Mouse (Mus musculus) thymus, postnatal 14 days (tissue): ENCODE measurements around the gene Mfn1.

ENCODE experiments used
- DNase-seq: peaks from one replicate; pipeline ENCODE4 v3.0.0; 2021

The Mfn1 gene

DNA sequence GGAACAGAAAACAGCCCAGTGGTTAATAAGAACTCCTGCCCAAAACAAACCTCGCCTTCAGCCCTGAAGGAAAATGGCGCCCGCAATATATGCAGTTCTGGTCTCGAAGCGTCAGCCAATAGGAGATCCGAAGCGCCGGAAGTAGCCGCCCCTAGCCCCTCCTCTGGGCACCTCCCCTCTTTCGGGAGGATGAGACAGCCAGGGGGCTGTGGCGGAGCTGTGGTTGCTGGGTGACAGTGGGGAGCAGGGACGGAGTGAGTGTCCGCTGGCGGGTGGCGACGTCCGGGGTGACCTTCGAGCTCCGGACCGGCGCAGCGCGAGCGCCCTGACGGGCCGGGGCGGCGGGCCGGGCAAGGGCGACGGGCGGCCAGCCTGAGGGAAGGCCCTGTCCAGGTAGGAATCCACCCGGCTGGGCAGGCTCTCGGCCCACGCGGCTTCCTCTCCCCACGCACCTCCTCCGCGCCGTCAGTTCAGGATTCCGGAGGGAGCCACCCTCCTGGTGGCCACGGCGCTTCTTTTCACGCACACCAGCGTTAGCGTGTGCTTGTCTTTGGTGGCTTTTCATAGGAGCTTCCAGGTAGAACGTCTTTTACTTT is at the start of gene Mfn1:
Gene Mfn1, plus strand, starts transcription at position 163 of the 596 bp plus-strand sequence.
- DNase-seq = peak; percentile 95

DNA sequence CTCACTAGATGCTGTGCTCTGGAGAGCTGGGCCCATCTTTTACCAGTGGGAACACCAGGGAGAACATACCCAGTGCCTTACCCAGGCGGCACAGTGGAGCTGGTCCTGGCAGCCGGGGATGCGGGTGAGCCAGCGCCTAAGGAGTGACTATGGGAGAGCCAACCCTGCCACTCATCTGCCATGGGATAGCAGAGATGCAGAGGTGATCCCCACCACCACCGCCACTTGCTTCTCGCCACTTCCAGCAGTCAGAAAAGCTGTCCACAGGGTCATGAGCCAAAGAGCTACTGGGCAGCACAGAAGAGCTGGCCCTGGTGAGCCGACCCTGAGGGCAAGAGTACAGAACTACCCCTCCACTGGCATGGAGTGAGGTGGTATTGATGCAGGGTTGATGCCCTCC is 49.3 kb upstream of the Mfn1 start:
- DNase-seq = no peak

GRCm38 (mm10) chr3:32483035-32483434 is 46.2 kb upstream of the Mfn1 start:
- no peak for DNase-seq

- DNase-seq = no peak
These were observed 42.7 kb upstream of the Mfn1 start for GRCm38 (mm10) chr3:32486543-32486942.

DNA sequence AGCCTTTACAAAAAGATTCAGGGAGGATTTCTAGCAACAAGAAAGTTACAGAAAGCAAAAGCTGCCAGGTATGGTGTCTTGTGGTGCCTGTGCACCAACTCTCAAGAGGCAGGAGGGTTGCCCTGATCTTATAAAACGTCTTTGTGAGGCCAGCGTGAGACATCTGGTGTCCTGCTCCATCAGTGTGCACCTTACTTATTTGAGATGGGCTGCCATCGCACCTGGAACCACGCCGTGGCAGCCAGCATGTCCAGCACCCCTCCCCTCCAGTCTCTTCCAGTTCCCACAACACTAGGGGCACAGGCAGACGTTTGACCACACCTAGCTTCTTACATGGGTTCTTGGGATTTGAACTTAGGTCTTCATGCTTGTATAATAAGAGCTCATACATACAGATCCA is 41.1 kb upstream of the Mfn1 start:
- DNase-seq = no peak

DNA sequence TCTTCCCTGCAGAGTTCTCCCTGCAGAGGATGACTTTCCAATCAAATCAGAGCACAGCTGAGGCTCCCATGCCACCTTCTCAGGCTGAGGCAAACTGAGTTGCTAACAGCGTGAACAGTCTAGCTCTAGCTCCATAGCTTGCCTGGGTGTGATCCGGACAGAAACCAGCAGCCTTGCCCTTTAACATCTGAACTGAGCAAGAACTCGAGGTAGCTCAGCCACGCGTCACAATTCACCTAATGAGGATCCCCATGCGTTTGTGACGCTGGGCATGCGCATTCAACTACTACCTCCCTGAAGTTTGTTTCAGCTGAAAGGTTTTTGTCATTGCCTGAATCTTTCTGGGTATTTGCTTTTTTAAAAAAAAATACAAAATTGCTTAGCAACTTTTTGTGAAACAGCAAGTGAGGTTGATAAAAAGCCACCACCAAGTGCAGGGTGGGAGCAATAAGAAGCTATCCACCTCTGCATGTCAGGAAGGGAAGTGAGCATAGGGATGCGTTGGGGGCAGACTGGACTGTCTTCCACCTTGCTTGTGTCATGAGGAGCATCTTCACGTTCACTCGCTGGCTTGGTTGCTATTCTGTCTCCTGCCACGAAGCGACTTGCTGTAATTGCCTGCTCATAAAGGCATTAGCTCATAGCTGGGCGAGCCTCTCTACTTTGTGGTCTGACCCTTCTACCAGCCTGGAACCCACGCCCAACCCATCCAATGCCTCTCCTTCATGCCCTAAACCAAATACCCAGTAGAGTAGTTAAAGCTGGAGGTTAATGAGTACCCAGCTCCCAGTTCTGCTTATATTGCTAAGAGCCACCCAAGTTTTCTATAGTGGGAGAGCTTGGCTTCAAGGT is 39.0 kb upstream of the Mfn1 start:
- no peak for DNase-seq

DNA sequence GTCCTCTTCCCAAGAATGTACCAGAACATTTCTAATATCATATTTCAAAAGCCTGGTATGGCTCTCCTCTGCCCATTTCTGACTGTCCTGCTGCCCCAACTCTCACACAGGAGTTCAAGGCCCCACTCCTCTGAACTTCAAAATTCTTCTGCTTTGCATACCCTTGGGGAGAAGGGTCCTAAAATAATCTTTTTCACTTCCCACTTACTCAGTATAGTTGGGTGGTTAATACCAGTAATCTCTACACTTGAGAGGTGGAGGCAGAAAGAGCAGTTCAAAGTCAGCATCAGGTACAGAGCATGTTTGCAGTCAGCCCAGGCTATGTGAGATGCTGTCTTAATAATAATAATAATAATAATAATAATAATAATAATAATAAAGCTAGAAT is 38.3 kb upstream of the Mfn1 start:
- DNase-seq = no peak

DNA sequence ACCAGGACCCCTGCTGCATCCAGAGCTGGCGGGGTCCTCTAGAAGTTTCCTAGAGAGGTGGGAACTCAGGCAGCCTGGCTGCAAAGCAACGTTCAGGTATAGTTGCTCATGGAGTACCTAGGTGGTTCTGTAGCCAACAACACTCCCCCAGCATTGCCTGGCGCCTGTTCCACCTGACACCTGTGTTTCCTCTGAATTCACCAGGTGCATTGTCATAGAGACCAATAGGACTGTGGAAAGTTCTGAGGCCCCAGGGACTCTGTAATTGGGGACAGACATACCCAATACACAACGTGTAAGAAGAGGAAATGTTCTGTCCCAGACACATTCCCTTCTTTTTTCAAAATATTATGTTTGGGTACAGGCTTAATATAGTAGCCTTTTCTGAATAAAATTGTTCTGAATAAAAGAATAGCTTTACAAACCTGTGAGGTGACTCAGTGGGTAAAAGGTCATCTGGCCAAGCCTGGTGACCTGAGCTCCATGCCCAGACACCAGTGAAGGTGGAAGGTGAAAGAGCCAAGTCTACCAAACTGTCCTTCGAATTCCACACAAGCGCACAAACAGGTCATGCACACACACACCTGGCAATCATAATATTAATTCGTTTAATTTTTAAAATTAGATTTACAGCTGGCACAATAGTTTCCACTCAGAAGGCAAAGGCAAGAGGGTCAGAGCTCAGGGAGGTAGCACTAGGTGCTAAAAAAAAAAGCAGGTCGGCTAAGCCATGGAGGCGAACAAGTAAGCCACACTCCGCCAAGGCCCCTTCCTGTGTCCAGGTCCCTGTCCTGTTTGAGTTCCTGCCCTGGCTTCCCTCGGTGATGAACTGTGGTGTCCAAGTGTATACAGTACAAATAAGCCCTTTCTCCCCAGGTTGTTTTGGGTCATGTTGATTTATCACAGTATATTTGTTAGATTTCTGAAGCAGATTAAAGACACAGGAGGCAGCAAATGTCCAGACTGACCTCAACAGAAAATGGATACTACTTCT is 36.9 kb upstream of the Mfn1 start, which contains the start of gene Kcnmb3:
Gene Kcnmb3, minus strand, starts transcription at position 135 of the 994 bp plus-strand sequence.
- no peak for DNase-seq

- peak; percentile 43 for DNase-seq
These were observed 34.7 kb upstream of the Mfn1 start for GRCm38 (mm10) chr3:32494387-32495087.

DNA sequence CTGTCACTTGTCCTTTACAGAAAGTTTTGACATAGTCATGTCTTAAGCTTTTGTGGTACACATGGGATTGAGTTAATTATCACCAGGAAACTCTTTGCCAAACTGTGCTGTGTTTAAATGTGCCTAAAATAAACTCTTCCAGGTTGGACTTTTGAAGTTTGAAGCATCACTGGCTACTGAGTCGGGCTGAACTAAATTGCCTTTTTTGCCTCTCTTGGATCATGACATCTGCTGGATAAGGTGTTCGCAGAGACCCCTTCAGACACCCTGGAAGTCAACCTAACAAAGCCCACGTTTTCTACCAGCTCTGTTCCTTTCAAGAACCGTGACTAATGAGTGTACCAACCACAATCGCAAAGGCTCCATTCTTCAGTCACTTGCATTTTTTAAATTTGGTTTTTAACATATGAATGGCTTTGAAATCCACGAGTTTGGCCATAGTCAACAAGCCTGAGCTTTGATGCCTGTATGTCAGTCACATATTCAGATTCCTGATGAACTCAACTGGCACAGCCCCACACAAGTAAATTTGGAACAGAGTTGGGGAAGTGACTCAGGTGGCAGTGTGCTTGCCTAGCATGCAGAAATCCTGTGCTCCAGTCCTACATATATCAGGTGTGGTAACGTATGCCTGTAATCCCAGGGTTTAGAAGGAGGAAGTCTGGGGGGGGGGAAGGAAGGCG is 34.0 kb upstream of the Mfn1 start:
- no peak for DNase-seq

DNA sequence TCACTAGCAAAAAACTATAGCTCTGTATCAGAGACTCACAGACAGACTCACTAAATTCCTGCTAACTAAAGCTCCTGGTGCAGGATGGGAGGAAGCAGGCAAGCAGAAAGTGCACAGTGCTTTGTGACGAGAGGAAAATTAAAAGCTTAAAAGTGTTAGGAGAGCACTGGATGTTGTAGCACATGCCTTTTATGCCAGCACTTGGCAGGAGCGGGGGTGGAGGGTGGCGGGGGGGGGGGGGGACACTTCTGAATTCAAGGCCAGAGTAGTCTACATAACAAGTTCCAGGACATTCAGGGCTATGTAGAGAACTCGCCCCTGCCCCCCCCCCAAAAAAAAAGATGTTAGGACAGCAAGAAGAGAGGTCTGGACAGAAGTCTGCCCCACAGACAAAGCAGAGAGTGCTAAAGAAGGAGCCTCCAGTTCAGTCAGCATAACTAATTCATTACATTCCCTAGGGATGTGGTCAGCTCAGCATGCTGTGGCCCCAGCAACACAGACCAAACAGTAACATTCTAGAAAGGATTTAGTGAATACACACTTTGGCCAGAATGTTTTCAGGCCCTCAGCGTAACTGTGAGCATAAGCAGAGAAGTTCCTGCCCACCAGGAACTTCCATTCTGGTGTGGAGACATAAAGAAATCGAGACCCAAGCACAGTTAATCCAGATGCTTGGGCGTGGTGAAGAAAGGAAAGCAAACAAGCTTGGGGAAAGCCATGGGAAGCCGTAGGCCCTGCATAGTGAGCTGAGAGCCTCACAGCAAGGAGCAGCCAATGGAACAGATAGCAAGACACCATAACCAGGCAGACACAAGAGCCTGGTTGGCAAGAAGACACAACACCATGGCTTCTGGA is 33.2 kb upstream of the Mfn1 start:
- DNase-seq = no peak

DNA sequence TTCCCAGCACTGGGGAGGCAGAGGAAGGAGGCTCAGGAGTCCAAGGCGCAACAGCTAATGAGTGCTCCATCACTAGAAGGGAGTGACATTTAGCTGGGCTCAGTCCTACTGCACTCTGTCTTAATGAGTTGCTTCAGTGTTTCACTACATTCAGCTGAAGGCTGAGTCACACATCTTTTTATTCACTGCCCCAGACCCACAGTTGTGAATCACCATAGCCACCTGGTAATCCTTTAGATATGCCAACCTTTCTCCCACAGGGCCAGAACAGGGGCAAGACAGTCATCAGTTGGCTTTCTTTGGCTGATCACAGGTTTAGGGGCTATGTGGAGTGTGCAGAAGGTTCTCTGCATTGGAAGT is 32.6 kb upstream of the Mfn1 start:
- no peak for DNase-seq

- DNase-seq = no peak
These were observed 28.9 kb upstream of the Mfn1 start for GRCm38 (mm10) chr3:32500346-32500745.

DNA sequence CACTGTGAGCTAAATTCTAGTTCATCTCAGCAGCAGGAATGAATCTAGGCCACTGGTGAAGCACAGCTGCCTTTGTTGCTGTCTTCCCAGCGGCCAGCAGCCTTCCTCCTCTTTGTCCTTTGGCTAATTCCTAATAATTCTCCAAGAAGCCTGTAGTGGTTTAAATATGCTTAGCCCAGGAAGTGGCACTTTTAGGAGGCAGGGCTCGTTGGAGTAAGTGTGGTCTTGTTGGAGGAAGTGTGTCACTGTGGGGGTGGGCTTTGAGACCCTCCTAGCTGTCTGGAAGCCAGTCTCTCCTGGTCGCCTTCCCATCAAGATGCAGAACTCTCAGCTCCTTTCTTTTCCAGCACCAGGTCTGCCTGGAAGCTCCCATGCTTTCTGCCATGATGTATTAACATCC is 23.4 kb upstream of the Mfn1 start:
- no peak for DNase-seq

DNA sequence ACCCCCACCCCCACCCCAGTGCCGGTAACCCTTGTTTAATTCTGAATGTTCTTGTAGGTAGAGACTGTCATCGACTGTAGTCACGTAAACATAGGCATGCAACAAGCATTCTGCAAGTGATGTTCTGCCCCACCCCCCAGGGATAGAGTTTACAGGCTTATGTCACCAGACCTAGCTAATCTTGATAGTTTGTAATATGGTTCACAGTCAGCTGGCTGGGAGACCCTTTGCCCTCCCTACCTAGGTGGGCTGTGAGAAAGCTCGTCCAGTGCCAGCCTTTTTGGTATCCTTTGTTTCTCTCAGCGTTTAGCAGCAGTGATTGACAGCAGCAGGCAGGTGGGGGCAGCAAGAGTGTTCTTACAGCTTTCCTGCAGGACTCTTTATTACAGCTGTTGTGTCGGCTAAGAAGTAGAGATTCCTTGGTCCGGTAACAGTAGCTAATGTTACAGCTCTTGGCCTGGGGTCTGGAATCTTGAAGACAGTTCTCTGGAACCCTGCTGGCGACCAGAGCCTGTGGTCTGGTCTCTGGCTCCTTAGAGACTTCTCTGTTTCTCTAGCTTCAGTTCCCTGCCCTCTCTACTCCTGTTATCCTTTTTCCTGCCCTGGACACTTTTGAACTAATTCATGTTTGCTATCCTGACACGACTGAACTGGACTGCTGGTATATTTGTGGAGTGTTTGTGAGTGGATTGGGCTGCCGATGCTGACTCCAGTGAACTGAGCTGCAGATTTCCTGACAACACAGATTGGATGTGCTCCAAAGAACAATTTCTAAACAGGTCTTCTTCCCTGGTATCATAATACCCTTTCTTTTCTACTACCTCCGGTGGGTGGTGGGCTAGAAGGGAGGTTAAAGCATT is 22.7 kb upstream of the Mfn1 start:
- no peak for DNase-seq

DNA sequence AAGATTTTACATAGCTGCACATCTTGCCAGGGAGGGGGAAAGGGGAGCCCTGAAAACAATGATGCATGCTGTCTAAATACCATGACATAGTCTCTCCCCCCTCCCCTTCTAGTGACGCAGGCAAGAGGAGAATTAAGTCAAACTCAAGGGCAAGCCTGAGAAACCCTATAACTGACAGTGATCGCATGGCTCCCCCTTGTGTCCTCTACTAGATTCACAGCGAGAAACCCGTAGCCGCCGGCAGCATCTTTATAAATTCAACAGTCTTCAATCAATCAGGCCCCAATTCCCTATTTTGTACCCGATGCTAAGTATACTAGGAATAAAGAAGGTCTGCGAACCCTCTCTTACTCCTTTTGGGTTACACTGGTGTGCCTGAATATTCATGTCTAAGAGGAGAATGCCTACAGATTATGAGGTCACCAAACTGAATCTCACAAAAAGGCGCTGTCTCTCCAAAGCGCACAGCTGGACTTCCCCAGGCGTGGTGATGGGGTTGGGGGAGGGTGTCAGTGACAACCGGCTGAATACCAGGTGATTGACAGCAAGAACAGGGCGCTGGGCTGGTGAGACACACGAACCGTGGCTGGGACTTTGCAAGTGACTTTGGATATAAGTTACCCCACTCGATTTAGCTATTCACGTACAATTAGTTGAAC is 20.5 kb upstream of the Mfn1 start:
- DNase-seq = peak; percentile 71

- DNase-seq = no peak
These were observed 19.5 kb upstream of the Mfn1 start, which contains the start of gene Zfp639 for GRCm38 (mm10) chr3:32509496-32510374. Gene Zfp639, plus strand, starts transcription at chr3:32510259.
